Mouse (Mus musculus): ENCODE measurements around the gene Muc1. TPM values are rescaled to one million over a fixed set of nuclear protein-coding genes. Genes with fewer than 3 reads are reported as not detected.
A peak's percentile ranks its signal among the peaks of the same experiment; 100 is the strongest.

Muc1 gene
- polyA plus RNA-seq, 1 experiment from 2014 or later: 10.1 TPM

DNA sequence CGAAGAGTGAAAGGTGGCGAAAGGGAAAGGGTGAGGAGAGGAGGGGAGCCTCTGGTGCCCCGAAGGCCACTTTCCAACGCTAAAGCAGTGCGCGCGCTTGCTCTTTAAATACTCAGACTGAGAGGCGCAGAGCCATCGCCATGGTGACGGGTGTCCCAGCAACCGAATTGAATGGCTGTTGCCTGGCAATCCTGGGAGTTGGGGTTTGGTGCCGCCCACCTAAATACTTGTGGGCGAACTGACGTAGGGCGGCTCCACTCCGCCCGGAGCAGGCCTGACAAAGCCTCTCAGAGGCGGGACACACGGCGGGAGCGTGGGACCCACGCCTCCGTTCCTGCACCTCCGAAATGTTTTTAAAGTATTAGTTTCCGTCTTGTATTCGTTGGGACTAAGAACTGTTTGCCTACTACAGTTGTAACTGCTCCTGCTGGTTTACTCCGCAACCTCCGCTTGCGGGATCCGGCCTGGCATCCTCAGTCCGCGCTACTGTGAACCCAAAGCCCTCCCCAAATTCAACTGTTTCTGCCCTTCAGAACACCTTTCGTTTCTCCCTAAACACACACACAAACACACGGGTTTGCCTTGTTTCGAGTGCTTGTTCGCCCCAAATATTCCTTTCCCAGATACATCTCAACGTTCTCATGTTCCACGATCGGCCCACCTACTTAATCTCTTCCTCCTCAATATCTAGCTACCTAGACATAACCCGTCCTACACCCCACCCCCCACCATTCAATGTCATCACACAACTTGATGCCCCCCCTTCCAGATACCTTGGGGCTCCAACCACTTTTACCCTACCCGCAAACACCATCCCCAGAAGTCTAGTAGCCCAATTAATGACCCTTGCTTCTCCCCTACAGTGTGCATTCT is 1.3 kb upstream of the Muc1 start:
- Histone ChIP-seq H3K36me3 (no peaks in the 10 kb centered on the region), H3K9ac (peak overlapping the region; percentile 28; the same call in 1 of the 2 replicates), H3K27ac (peak overlapping the region; percentile 54; the same call in 1 of the 2 replicates), H3K4me2 (replicated peaks) (peak overlapping the region; percentile 84), H3K27me3 (replicated peaks) (0 out of 2 replicates have a peak, but pooled peaks cover 4% of the 10 kb centered on the region), H3K4me3 (replicated peaks) (peak overlapping the region; percentile 44), H3K4me1 (replicated peaks) (peaks cover 27% of the 10 kb centered on the region), H3K9me3 (no peaks in the 10 kb centered on the region)
- 4% methylated on average over 41 of the region's 41 CpGs for WGBS
- ATAC-seq: peak; percentile 73

GRCm38 (mm10) chr3:89228180-89228549 is 692 bp upstream of the Muc1 start:
- peak; percentile 78 for ATAC-seq
- under 1% methylated on average over 20 of the region's 20 CpGs for WGBS
- Histone ChIP-seq H3K9me3 (no peaks in the 10 kb centered on the region), H3K9ac (no peak overlapping the region), H3K4me3 (replicated peaks) (peak overlapping the region; percentile 44), H3K4me2 (replicated peaks) (peak overlapping the region; percentile 84), H3K27me3 (replicated peaks) (0 out of 2 replicates have a peak, but pooled peaks cover 4% of the 10 kb centered on the region), H3K27ac (no peak overlapping the region), H3K36me3 (no peaks in the 10 kb centered on the region), H3K4me1 (replicated peaks) (peaks cover 32% of the 10 kb centered on the region)

DNA sequence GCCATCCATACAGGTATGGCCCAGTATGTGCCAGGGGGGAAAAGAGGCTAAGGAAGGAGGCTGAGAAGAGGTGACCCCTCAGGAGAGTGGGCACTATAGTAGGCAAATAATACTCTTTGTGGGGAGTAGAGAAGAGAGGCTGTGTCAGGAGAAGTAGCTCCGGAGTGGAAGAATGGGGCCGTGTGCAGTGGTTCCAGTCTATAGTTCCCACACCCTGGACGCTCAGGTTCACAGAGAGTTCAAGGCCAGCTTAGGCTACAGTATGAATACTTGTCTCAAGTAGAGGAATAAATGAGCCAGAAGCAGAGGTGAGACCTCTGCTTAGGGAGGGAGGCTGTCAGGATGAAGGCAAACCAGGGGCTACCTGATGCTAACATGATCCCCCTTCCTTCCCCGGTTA is 419 bp downstream of the Muc1 start:
- Histone ChIP-seq H3K4me3 (replicated peaks) (no peak overlapping the region), H3K27ac (no peak overlapping the region), H3K9ac (no peak overlapping the region), H3K4me2 (replicated peaks) (peak overlapping the region; percentile 84; the same call in 1 of the 2 replicates), H3K36me3 (no peaks in the 10 kb centered on the region), H3K4me1 (replicated peaks) (peaks cover 40% of the 10 kb centered on the region), H3K9me3 (no peaks in the 10 kb centered on the region), H3K27me3 (replicated peaks) (0 out of 2 replicates have a peak, but pooled peaks cover 4% of the 10 kb centered on the region)
- no peak for ATAC-seq
- 46% methylated on average over 4 of the region's 4 CpGs for WGBS

GRCm38 (mm10) chr3:89230561-89230960 is 1.7 kb downstream of the Muc1 start:
- Histone ChIP-seq H3K36me3 (no peaks in the 10 kb centered on the region), H3K4me1 (replicated peaks) (peaks cover 40% of the 10 kb centered on the region), H3K9me3 (no peaks in the 10 kb centered on the region), H3K27ac (no peak overlapping the region), H3K4me2 (replicated peaks) (no peak overlapping the region), H3K9ac (no peak overlapping the region), H3K27me3 (replicated peaks) (0 out of 2 replicates have a peak, but pooled peaks cover 4% of the 10 kb centered on the region), H3K4me3 (replicated peaks) (no peak overlapping the region)
- ATAC-seq: no peak
- WGBS: 83% methylated on average over 2 of the region's 2 CpGs

- H3K9me3 ChIP-seq: no peaks in the 10 kb centered on the region
- WGBS: 66% methylated on average over 7 of the region's 7 CpGs
- 0 out of 2 replicates have a peak, but pooled peaks cover 4% of the 10 kb centered on the region for H3K27me3 ChIP-seq (replicated peaks)
- no peak overlapping the region for H3K4me3 ChIP-seq (replicated peaks)
- H3K9ac ChIP-seq: no peak overlapping the region
- peaks cover 35% of the 10 kb centered on the region for H3K4me1 ChIP-seq (replicated peaks)
- no peak overlapping the region for H3K27ac ChIP-seq
- H3K4me2 ChIP-seq (replicated peaks): no peak overlapping the region
- H3K36me3 ChIP-seq: no peaks in the 10 kb centered on the region
- no peak for ATAC-seq
Measured at GRCm38 (mm10) chr3:89231345-89231744, 2.5 kb downstream of the Muc1 start.

- Histone ChIP-seq H3K27ac (no peak overlapping the region), H3K4me1 (replicated peaks) (peaks cover 30% of the 10 kb centered on the region), H3K9me3 (no peaks in the 10 kb centered on the region), H3K9ac (no peak overlapping the region), H3K4me3 (replicated peaks) (no peak overlapping the region), H3K4me2 (replicated peaks) (no peak overlapping the region), H3K36me3 (no peaks in the 10 kb centered on the region), H3K27me3 (replicated peaks) (0 out of 2 replicates have a peak, but pooled peaks cover 4% of the 10 kb centered on the region)
- ATAC-seq: no peak
- WGBS: 75% methylated on average over 16 of the region's 16 CpGs
Measured at GRCm38 (mm10) chr3:89231772-89232275, 3.0 kb downstream of the Muc1 start.

DNA sequence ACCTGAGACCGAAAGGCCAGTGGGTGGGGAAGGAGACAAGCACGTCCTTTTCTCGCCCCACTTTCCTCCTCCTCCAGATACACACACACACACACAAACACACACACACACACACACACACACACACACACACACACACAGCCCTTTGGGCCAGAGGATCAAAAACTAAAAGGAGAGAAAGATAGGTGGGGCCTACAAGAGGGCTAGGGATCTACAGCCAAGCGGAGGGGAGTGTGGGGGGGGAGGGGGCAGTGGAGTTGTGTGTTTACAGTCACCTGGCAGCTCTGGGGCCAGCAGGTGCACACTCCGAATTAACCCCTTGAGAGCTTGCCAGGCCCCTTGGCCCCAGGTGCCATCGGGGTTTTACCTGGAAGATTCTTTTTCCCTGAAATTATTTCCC is 3.8 kb downstream of the Muc1 start:
- H3K4me2 ChIP-seq (replicated peaks): no peak overlapping the region
- no peak overlapping the region for H3K27ac ChIP-seq
- peaks cover 22% of the 10 kb centered on the region for H3K4me1 ChIP-seq (replicated peaks)
- no peak for ATAC-seq
- 55% methylated on average over 6 of the region's 6 CpGs for WGBS
- H3K36me3 ChIP-seq: no peaks in the 10 kb centered on the region
- H3K9ac ChIP-seq: no peak overlapping the region
- no peaks in the 10 kb centered on the region for H3K27me3 ChIP-seq (replicated peaks)
- no peak overlapping the region for H3K4me3 ChIP-seq (replicated peaks)
- no peaks in the 10 kb centered on the region for H3K9me3 ChIP-seq

- WGBS: 63% methylated on average over 14 of the region's 14 CpGs
- peak; percentile 62 for ATAC-seq
- H3K4me3 ChIP-seq (replicated peaks): no peak overlapping the region
- H3K27me3 ChIP-seq (replicated peaks): no peaks in the 10 kb centered on the region
- no peak overlapping the region for H3K9ac ChIP-seq
- no peaks in the 10 kb centered on the region for H3K36me3 ChIP-seq
- H3K27ac ChIP-seq: no peak overlapping the region
- H3K4me2 ChIP-seq (replicated peaks): no peak overlapping the region
- H3K9me3 ChIP-seq: no peaks in the 10 kb centered on the region
- peaks cover 22% of the 10 kb centered on the region; the same call in 1 of the 2 replicates for H3K4me1 ChIP-seq (replicated peaks)
Measured at GRCm38 (mm10) chr3:89233562-89234110, 4.8 kb downstream of the Muc1 start.

- Histone ChIP-seq H3K9ac (no peak overlapping the region), H3K9me3 (no peaks in the 10 kb centered on the region), H3K27me3 (replicated peaks) (no peaks in the 10 kb centered on the region), H3K36me3 (no peaks in the 10 kb centered on the region), H3K27ac (no peak overlapping the region), H3K4me1 (replicated peaks) (peaks cover 18% of the 10 kb centered on the region; the same call in 1 of the 2 replicates), H3K4me3 (replicated peaks) (no peak overlapping the region), H3K4me2 (replicated peaks) (no peak overlapping the region)
- 91% methylated on average over 10 of the region's 10 CpGs for WGBS
- no peak for ATAC-seq
Measured at GRCm38 (mm10) chr3:89236516-89236915, 7.7 kb downstream of the Muc1 start.

DNA sequence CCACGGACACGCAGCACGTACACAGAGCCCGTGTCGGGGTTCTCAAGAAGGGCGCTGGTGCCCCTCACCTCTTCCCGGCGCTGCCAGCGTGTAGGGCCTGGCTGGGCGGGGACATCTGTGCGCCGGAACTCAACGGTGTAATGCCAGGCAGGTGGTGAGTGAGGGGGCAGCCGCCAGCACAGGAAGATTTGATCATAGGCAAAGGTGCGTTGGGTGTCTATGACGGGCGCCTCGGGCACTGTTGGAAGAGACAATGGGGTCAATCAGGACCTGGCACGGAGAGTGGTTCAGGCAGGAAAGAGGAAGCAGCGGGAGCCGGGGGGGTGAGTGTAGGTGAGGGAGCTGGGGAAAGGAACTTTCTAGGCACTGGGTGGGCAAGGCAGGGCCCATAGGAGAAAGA is 8.8 kb downstream of the Muc1 start:
- no peak overlapping the region for H3K27ac ChIP-seq
- H3K4me1 ChIP-seq (replicated peaks): peaks cover 17% of the 10 kb centered on the region; the same call in 1 of the 2 replicates
- ATAC-seq: no peak
- H3K4me3 ChIP-seq (replicated peaks): no peak overlapping the region
- no peaks in the 10 kb centered on the region for H3K27me3 ChIP-seq (replicated peaks)
- H3K9ac ChIP-seq: no peak overlapping the region
- no peaks in the 10 kb centered on the region for H3K9me3 ChIP-seq
- H3K36me3 ChIP-seq: no peaks in the 10 kb centered on the region
- no peak overlapping the region for H3K4me2 ChIP-seq (replicated peaks)
- WGBS: 92% methylated on average over 21 of the region's 21 CpGs

DNA sequence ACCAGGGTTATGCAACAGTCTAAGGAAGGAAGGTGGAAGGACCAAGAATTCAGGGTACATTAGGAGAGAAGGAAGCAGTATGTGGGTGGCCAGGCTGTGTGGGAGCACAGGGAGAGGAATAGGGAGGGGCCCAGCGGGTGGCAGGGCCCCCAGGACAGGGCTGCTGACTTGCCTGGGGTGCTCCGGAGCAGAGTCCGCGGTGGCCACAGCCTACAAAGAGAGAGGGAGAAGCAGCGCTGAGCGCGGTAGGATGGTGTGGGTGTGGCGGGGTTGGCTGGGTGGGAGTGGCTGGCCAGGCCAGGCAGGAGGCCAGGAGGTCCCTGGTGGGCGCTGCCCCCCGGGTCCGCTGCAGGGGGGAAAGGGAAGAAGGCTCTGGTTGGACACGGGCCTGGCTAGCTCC is 9.6 kb downstream of the Muc1 start:
- H3K4me2 ChIP-seq (replicated peaks): peak overlapping the region; percentile 32

DNA sequence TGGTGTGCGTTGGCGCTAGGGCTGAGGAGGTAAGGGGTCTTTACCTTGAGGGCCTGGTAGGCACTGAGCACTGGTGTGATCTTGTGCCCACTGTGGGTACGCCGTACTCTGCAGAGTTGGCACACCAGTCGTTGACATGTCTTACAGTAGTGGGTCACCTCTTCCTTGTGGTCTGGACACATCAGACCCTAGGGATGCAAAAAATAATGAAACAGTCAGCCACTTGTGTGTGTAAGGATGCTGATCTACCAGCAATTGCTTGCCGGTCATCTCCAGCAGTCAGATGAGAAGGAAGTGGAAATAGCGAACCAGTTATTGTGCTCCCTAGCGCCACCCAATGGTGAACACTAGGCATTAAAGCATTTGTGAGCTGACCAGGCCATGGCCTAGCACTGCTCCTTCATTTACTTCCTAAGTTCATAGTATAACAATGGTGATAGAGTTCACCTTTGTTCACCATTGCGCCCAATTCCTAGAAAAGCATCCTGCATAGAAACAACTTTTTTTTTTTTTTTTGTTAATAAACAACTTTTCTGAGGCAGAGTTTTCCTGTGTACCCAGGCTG is 13.6 kb downstream of the Muc1 start:
- no peak overlapping the region for H3K4me3 ChIP-seq (replicated peaks)
- H3K9me3 ChIP-seq: no peaks in the 10 kb centered on the region
- peaks cover 35% of the 10 kb centered on the region for H3K4me1 ChIP-seq (replicated peaks)
- 0 out of 2 replicates have a peak, but pooled peaks cover 6% of the 10 kb centered on the region for H3K27me3 ChIP-seq (replicated peaks)
- ATAC-seq: no peak
- H3K36me3 ChIP-seq: no peaks in the 10 kb centered on the region
- H3K9ac ChIP-seq: no peak overlapping the region
- no peak overlapping the region for H3K27ac ChIP-seq
- no peak overlapping the region for H3K4me2 ChIP-seq (replicated peaks)
- 69% methylated on average over 9 of the region's 9 CpGs for WGBS

More for the DNA sequence above, 9.6 kb downstream of the Muc1 start:
- WGBS: 57% methylated on average over 12 of the region's 12 CpGs
- Histone ChIP-seq H3K9me3 (no peaks in the 10 kb centered on the region), H3K9ac (no peak overlapping the region), H3K4me1 (replicated peaks) (peaks cover 12% of the 10 kb centered on the region), H3K4me3 (replicated peaks) (no peak overlapping the region), H3K27me3 (replicated peaks) (no peaks in the 10 kb centered on the region), H3K27ac (no peak overlapping the region), H3K36me3 (no peaks in the 10 kb centered on the region)
- ATAC-seq: peak; percentile 75

Data from intestine, embryonic 15.5 days (tissue).